Mouse (Mus musculus) erythroblast, adult 5-6 weeks (primary cell): ENCODE results near the gene Sh3rf1. TPM values are rescaled to one million over a fixed set of nuclear protein-coding genes. Genes with fewer than 3 reads are reported as not detected.

Experiments used
- ATAC-seq: replicated peaks from 2 replicates; pipeline ENCODE4 v1.8.0; 2016; ENCODE audit warnings: moderate number of reproducible peaks, mild to moderate bottlenecking, moderate TSS enrichment, inconsistent platforms; ENCODE audit not compliant: poor library complexity, low FRiP score, severe bottlenecking
- total RNA-seq, 2 experiments: library from RNA; stranded (forward) in 1 of 2; stranded (reverse) in 1 of 2; fragments of 150-400 nt in 1 of 2; fragments of 200-764, 138-1000 nt in 1 of 2; gene quantifications; 2 replicates each; pipeline versions ENCODE4 v1.2.3 to v1.2.4; 2015 to 2017; ENCODE audit warnings: low replicate concordance in 2 of 2

Gene Sh3rf1
- total RNA-seq, 2 experiments from 2014 or later = 0.19 to 0.43 TPM

GRCm38 (mm10) chr8:61316012-61316767 is 92.5 kb downstream of the Sh3rf1 start:
- ATAC-seq = no peak

- no peak for ATAC-seq
Observed at GRCm38 (mm10) chr8:61316813-61317534, 93.3 kb downstream of the Sh3rf1 start.

GRCm38 (mm10) chr8:61317535-61318136 is 94.0 kb downstream of the Sh3rf1 start:
- ATAC-seq = no peak

GRCm38 (mm10) chr8:61321216-61321615 is 97.5 kb downstream of the Sh3rf1 start:
- ATAC-seq = no peak

- no peak for ATAC-seq
Observed at GRCm38 (mm10) chr8:61321780-61322179, 98.1 kb downstream of the Sh3rf1 start.

GRCm38 (mm10) chr8:61322462-61322861 is 98.8 kb downstream of the Sh3rf1 start:
- ATAC-seq = no peak

- ATAC-seq = no peak
Observed at GRCm38 (mm10) chr8:61324363-61324914, 100.8 kb downstream of the Sh3rf1 start.

GRCm38 (mm10) chr8:61325014-61325715 is 101.5 kb downstream of the Sh3rf1 start:
- no peak for ATAC-seq

- no peak for ATAC-seq
Observed at GRCm38 (mm10) chr8:61326281-61326680, 102.6 kb downstream of the Sh3rf1 start.

GRCm38 (mm10) chr8:61327333-61327732 is 103.7 kb downstream of the Sh3rf1 start:
- ATAC-seq = no peak

GRCm38 (mm10) chr8:61339629-61340028 is 116.0 kb downstream of the Sh3rf1 start:
- ATAC-seq = no peak

GRCm38 (mm10) chr8:61340283-61340984 is 116.8 kb downstream of the Sh3rf1 start:
- no peak for ATAC-seq

GRCm38 (mm10) chr8:61341587-61342441 is 118.1 kb downstream of the Sh3rf1 start:
- ATAC-seq = no peak

- no peak for ATAC-seq
Observed at GRCm38 (mm10) chr8:61342473-61343026, 118.9 kb downstream of the Sh3rf1 start.

- ATAC-seq = no peak
Observed at GRCm38 (mm10) chr8:61344435-61344834, 120.8 kb downstream of the Sh3rf1 start.

GRCm38 (mm10) chr8:61346941-61347340 is 123.3 kb downstream of the Sh3rf1 start:
- ATAC-seq = no peak

GRCm38 (mm10) chr8:61347526-61347925 is 123.9 kb downstream of the Sh3rf1 start:
- ATAC-seq = no peak

- ATAC-seq = no peak
Observed at GRCm38 (mm10) chr8:61348029-61348428, 124.4 kb downstream of the Sh3rf1 start.
